Mouse (Mus musculus): ENCODE results near the gene Ankrd66.

Ankrd66 gene

DNA sequence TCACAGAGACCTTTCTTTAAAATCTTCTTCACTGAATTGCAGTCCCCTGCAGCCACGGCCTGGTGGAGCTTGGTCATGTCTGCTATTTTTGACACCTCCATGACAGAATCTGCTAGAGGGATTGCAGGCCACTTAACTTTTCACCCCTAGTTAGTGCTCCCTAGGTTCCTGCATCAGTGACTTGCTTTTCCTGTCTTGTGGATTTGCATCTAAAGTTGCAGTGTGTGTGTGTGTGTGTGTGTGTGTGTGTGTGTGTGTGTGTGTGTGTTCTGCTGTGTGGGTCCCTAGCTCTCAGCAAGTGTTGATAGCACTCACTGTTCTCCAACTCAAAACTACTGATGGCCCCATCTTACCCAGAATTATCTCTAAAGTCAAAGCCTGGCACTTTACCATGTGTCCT, at the start of gene Ankrd66:
Gene Ankrd66, minus strand, starts transcription at position 101 of the 400 bp plus-strand sequence.
- DNase-seq (ENCODE audit: low spot score in 2 of 2): no peak

GRCm38 (mm10) chr17:43592296-43593291, 49.2 kb upstream of the Ankrd66 start:
- DNase-seq (ENCODE audit: low spot score in 2 of 2): no peak

DNA sequence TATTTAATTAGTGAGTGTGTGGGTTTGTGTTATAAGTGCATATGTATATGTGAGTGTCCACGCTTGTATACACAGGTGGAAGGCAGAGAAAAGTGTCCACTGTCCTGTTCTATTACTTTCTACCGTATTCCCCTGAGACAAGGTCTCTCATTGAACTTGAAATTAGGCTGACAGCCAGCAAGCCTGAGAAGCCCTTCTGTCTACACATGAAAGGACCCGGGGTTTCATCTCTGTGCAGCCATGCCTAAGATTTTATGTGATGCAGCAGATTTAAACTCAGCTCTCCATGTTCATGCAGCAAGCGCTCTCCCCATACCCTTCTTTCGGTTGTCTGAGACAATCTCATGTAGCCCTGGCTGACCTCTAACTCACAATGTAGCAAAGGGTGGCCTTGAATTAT, 47.1 kb upstream of the Ankrd66 start:
- no peak for DNase-seq (ENCODE audit: low spot score in 2 of 2)

- DNase-seq (ENCODE audit: low spot score in 2 of 2): no peak
Observed at GRCm38 (mm10) chr17:43589750-43590149, 46.3 kb upstream of the Ankrd66 start.

DNA sequence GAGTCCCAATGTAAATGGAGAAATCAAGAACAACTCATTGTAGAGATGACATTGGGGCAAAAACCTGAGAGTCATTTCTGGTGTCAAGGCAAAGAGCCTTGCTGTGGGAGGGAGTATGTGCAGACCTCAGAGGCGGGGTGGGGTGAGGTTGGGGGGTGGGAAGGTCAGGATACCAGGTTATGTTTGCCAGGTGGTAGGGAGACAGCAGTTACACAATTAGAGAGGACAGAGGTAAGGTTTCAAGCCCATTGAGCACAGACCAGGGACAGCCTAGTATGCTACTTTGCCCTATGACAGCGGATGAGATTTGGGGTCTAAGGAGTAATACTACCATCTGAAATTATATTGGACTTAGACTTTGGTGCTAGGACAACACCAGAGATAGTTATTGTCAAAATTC, 43.8 kb upstream of the Ankrd66 start:
- no peak for DNase-seq (ENCODE audit: low spot score in 2 of 2)

GRCm38 (mm10) chr17:43584771-43585170, 41.3 kb upstream of the Ankrd66 start:
- no peak for DNase-seq (ENCODE audit: low spot score in 2 of 2)

DNA sequence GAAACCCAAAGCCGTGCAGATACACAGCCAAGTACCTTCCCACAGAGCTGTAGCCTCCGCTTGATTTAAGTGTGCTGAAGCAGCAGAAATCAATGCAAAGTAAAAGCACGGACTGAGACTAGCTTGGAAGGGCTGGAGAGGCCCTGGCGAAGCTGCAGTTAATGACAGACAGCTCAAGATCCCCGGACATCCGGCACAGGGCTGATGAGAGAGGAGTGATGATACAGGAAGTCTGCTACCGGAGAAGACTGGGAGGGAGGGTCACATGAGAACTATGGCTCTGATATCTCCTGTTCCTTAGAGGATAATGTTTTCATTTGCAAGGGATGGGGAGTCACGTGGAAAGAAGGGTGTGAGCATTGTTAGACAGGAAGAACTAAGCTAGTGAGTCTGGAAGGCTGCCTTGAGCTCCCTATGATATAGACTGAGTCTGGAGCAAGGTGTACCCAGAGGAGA, 37.6 kb upstream of the Ankrd66 start:
- DNase-seq (ENCODE audit: low spot score in 2 of 2): no peak

- no peak for DNase-seq (ENCODE audit: low spot score in 2 of 2)
Observed at GRCm38 (mm10) chr17:43580456-43580855, 37.0 kb upstream of the Ankrd66 start.

DNA sequence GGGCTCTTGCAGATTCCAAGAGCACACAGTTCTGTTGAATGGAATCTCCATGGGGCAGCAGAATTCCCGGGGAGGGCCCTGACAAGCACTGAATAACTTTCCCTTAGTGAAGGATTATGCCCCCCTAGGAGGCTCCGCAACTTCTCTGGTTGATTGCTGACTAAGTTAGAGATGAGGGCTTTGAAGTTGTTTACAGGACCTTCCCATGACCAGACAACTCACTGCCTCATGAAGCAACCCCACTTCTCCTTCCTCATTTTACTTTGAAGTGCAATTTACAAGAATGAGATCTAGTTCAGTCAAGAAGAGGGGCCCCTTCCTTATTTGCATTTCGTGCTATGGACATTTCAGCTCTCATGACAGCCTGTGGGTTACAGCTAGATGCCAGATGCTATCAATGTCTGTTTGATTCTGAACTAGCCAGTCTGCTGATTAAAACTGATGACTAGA, 30.2 kb upstream of the Ankrd66 start:
- peak in 1 of 2 experiments; percentile 18 for DNase-seq (ENCODE audit: low spot score in 2 of 2)

- no peak for DNase-seq (ENCODE audit: low spot score in 2 of 2)
Observed at GRCm38 (mm10) chr17:43569287-43569686, 25.8 kb upstream of the Ankrd66 start.

- DNase-seq (ENCODE audit: low spot score in 2 of 2): peak; percentile 16 to 65
Observed at GRCm38 (mm10) chr17:43567992-43568888, 24.8 kb upstream of the Ankrd66 start, which contains the start of gene Pla2g7. Pla2g7 (plus strand) TSS chr17:43568098.

- DNase-seq (ENCODE audit: low spot score in 2 of 2): no peak
Observed at GRCm38 (mm10) chr17:43567593-43567991, 24.2 kb upstream of the Ankrd66 start.

GRCm38 (mm10) chr17:43563192-43563987, 20.0 kb upstream of the Ankrd66 start:
- no peak for DNase-seq (ENCODE audit: low spot score in 2 of 2)

GRCm38 (mm10) chr17:43558678-43559077, 15.2 kb upstream of the Ankrd66 start:
- DNase-seq (ENCODE audit: low spot score in 2 of 2): no peak

GRCm38 (mm10) chr17:43557541-43558090, 14.2 kb upstream of the Ankrd66 start:
- peak; percentile 19 to 64 for DNase-seq (ENCODE audit: low spot score in 2 of 2)

GRCm38 (mm10) chr17:43557104-43557503, 13.7 kb upstream of the Ankrd66 start:
- no peak for DNase-seq (ENCODE audit: low spot score in 2 of 2)

- no peak for DNase-seq (ENCODE audit: low spot score in 2 of 2)
Observed at GRCm38 (mm10) chr17:43554516-43555403, 11.3 kb upstream of the Ankrd66 start.

DNA sequence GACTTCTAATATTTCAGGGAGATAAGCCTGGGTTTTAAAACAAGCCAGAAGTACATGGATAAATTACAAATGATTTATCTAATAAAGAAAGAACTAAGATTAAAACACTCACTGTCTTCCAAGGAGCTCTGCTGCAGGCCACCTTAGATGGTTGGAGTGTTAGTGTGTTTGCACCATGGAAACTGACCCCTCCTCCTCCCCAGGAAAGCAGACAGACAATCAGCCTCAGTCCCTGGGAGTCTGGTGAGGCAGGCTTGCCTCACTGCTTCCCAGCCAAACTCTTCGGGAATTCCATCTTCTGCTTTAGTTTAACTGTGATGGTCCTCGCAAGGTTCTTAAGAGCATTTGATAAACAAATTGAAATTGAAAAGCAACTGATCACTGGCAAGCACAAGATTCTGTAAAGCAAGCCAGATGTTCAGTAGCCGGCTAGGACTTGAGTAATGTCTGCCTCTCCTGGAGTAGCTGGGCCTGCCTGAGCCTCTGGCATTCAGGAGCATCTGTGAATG, 7.7 kb upstream of the Ankrd66 start:
- no peak for DNase-seq (ENCODE audit: low spot score in 2 of 2)

- no peak for DNase-seq (ENCODE audit: low spot score in 2 of 2)
Observed at GRCm38 (mm10) chr17:43544040-43544439, 601 bp upstream of the Ankrd66 start.

- no peak for DNase-seq (ENCODE audit: low spot score in 2 of 2)
Observed at GRCm38 (mm10) chr17:43538767-43539166, 4.7 kb downstream of the Ankrd66 start.

Measured in spleen, postnatal 4 days (tissue).